Mouse (Mus musculus): ENCODE data around the gene Smim4.
A peak's percentile ranks its signal among the peaks of the same experiment; 100 is the strongest.

Smim4 gene

GRCm38 (mm10) chr14:31128826-31129219 is at the start of gene Smim4:
Gene Smim4 (minus strand): TSS chr14:31128956.
- peak; percentile 99 for DNase-seq (ENCODE audit: low read depth)

- no peak for DNase-seq (ENCODE audit: low read depth)
Measured at GRCm38 (mm10) chr14:31177715-31178114, 49.0 kb upstream of the Smim4 start.

- no peak for DNase-seq (ENCODE audit: low read depth)
Measured at GRCm38 (mm10) chr14:31177287-31177686, 48.5 kb upstream of the Smim4 start.

GRCm38 (mm10) chr14:31173537-31173936 is 44.8 kb upstream of the Smim4 start:
- no peak for DNase-seq (ENCODE audit: low read depth)

GRCm38 (mm10) chr14:31172781-31173455 is 44.2 kb upstream of the Smim4 start:
- no peak for DNase-seq (ENCODE audit: low read depth)

- DNase-seq (ENCODE audit: low read depth) = no peak
Measured at GRCm38 (mm10) chr14:31171821-31172220, 43.1 kb upstream of the Smim4 start.

GRCm38 (mm10) chr14:31171386-31171785 is 42.6 kb upstream of the Smim4 start:
- no peak for DNase-seq (ENCODE audit: low read depth)

- no peak for DNase-seq (ENCODE audit: low read depth)
Measured at GRCm38 (mm10) chr14:31170963-31171362, 42.2 kb upstream of the Smim4 start.

- DNase-seq (ENCODE audit: low read depth) = no peak
Measured at GRCm38 (mm10) chr14:31169508-31169907, 40.8 kb upstream of the Smim4 start.

GRCm38 (mm10) chr14:31168425-31168824 is 39.7 kb upstream of the Smim4 start, which contains the start of gene Stab1:
Gene Stab1 (minus strand): TSS chr14:31168641.
- DNase-seq (ENCODE audit: low read depth) = no peak

GRCm38 (mm10) chr14:31166827-31167226 is 38.1 kb upstream of the Smim4 start:
- DNase-seq (ENCODE audit: low read depth) = no peak

- peak; percentile 9 for DNase-seq (ENCODE audit: low read depth)
Measured at GRCm38 (mm10) chr14:31165991-31166630, 37.4 kb upstream of the Smim4 start.

- DNase-seq (ENCODE audit: low read depth) = no peak
Measured at GRCm38 (mm10) chr14:31165458-31165857, 36.7 kb upstream of the Smim4 start.

GRCm38 (mm10) chr14:31165010-31165409 is 36.3 kb upstream of the Smim4 start:
- no peak for DNase-seq (ENCODE audit: low read depth)

- no peak for DNase-seq (ENCODE audit: low read depth)
Measured at GRCm38 (mm10) chr14:31164067-31164466, 35.3 kb upstream of the Smim4 start.

- no peak for DNase-seq (ENCODE audit: low read depth)
Measured at GRCm38 (mm10) chr14:31161638-31162037, 32.9 kb upstream of the Smim4 start.

GRCm38 (mm10) chr14:31161191-31161590 is 32.4 kb upstream of the Smim4 start:
- no peak for DNase-seq (ENCODE audit: low read depth)

- DNase-seq (ENCODE audit: low read depth) = no peak
Measured at GRCm38 (mm10) chr14:31160196-31161150, 31.7 kb upstream of the Smim4 start.

- DNase-seq (ENCODE audit: low read depth) = no peak
Measured at GRCm38 (mm10) chr14:31145694-31146093, 16.9 kb upstream of the Smim4 start.

- DNase-seq (ENCODE audit: low read depth) = no peak
Measured at GRCm38 (mm10) chr14:31141011-31141410, 12.3 kb upstream of the Smim4 start.

- DNase-seq (ENCODE audit: low read depth) = no peak
Measured at GRCm38 (mm10) chr14:31140141-31140540, 11.4 kb upstream of the Smim4 start.

GRCm38 (mm10) chr14:31139666-31140065 is 10.9 kb upstream of the Smim4 start:
- no peak for DNase-seq (ENCODE audit: low read depth)

Data from c-Kit-positive CD71-positive TER-119-negative erythroid progenitor cells, embryonic 14.5 days (primary cell).